Mouse (Mus musculus) liver, embryonic 16.5 days (tissue): ENCODE measurements around the gene Sertad1. TPM values are rescaled to one million over a fixed set of nuclear protein-coding genes. Genes with fewer than 3 reads are reported as not detected.
"Not testable (repeated sequence)": the region's sequence is repeated elsewhere in the genome, so short reads cannot be mapped to it uniquely, and the experiment has no call there.

Experiments
- ATAC-seq: fragments of 200-750 bp; cut with Nextera tagmentation; 2 replicates; pipeline ENCODE4 v1.8.0; 2017; ENCODE audit warnings: low read depth, mild to moderate bottlenecking, moderate number of reproducible peaks, moderate library complexity
- H3K27ac ChIP-seq: fragments of 300-500 bp; sonication (generic); 2 replicates; pipeline ENCODE4 v1.5.1; 2014; ENCODE audit warnings: mild to moderate bottlenecking, low read length
- H3K27me3 ChIP-seq: fragments of 300-500 bp; sonication (generic); 2 replicates; pipeline ENCODE4 v1.6.1; 2014; ENCODE audit warnings: low read depth, low read length, mixed read lengths; ENCODE audit not compliant: control insufficient read depth, insufficient read depth
- H3K36me3 ChIP-seq: fragments of 300-500 bp; sonication (generic); 2 replicates; pipeline ENCODE4 v1.6.1; 2014; ENCODE audit warnings: mild to moderate bottlenecking; ENCODE audit not compliant: control insufficient read depth, insufficient read depth
- H3K4me1 ChIP-seq: fragments of 300-500 bp; sonication (generic); 2 replicates; pipeline ENCODE4 v1.6.1; 2014; ENCODE audit warnings: low read depth, low read length, mixed read lengths; ENCODE audit not compliant: control insufficient read depth
- H3K4me2 ChIP-seq: fragments of 300-500 bp; sonication (generic); 2 replicates; pipeline ENCODE4 v1.6.1; 2014; ENCODE audit warnings: low read depth, low read length, mixed read lengths
- H3K4me3 ChIP-seq: fragments of 300-500 bp; sonication (generic); 2 replicates; pipeline ENCODE4 v1.5.1; 2014; ENCODE audit warnings: low read depth, mild to moderate bottlenecking, low read length
- H3K9ac ChIP-seq: fragments of 300-500 bp; sonication (generic); 2 replicates; pipeline ENCODE4 v1.6.1; 2014; ENCODE audit warnings: low read depth, low read length
- H3K9me3 ChIP-seq: fragments of 300-500 bp; sonication (generic); replicated peaks from 2 replicates; pipeline ENCODE4 v1.6.1; 2016; ENCODE audit warnings: low read length; ENCODE audit not compliant: control insufficient read depth
- WGBS: fragments of 180-500 bp; shearing (Covaris S2); extraction: QIAGEN DNeasy Blood & Tissue Kit; methylation state at CpG from one replicate; pipeline ENCODE4 v1.1.7; 2014; ENCODE audit not compliant: insufficient replicate concordance; 5-methylcytosine and 5-hydroxymethylcytosine counted together
- polyA plus RNA-seq: library from polyadenylated mRNA; unstranded; fragments of >200 nt; fragmentation: Nextera tagmentation; extraction: Ambion mirVana; gene quantifications from 2 replicates; pipeline ENCODE4 v1.2.1, GENCODE M21; 2015

Gene Sertad1
- polyA plus RNA-seq, 1 experiment from 2014 or later = 31.6 TPM

DNA sequence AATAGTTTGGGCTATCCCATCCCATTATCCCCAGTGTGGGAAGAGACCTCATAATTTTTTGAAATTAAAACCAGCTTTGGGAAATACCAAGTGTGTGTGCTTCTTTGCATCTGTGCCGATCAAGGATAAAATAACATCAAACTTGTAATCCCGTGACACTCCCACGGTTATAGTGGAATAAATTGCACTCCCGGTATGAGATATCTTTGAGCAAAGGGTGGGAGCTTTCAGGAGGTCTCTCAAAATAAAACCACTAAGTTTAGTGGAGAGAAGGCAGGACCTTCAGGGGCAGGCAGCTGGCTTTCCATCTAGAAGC is 3.5 kb downstream of the Sertad1 start:
- no peak for ATAC-seq
- Histone ChIP-seq H3K9me3 (no peaks in the 10 kb centered on the region), H3K4me3 (peak overlapping the region; percentile 65), H3K4me2 (peak overlapping the region; percentile 88), H3K9ac (peak overlapping the region; percentile 78), H3K27me3 (no peaks in the 10 kb centered on the region), H3K4me1 (peaks cover 49% of the 10 kb centered on the region), H3K27ac (peak overlapping the region; percentile 94), H3K36me3 (peaks cover 10% of the 10 kb centered on the region)
- 20% methylated on average over 4 of the region's 4 CpGs for WGBS

- Histone ChIP-seq H3K9ac (peak overlapping the region; percentile 78), H3K4me1 (peaks cover 43% of the 10 kb centered on the region), H3K4me2 (peak overlapping the region; percentile 88), H3K36me3 (peaks cover 10% of the 10 kb centered on the region), H3K27ac (peak overlapping the region; percentile 94), H3K27me3 (no peaks in the 10 kb centered on the region), H3K4me3 (peak overlapping the region; percentile 65), H3K9me3 (no peaks in the 10 kb centered on the region)
- WGBS = under 1% methylated on average over 31 of the region's 33 CpGs
- ATAC-seq = peak; percentile 82
Observed at GRCm38 (mm10) chr7:27490543-27491329, 4.0 kb downstream of the Sertad1 start.

- Histone ChIP-seq H3K27ac (peak overlapping the region; percentile 94), H3K4me2 (peak overlapping the region; percentile 88), H3K36me3 (peaks cover 10% of the 10 kb centered on the region), H3K4me3 (peak overlapping the region; percentile 65; the same call in 1 of the 2 replicates), H3K9me3 (no peaks in the 10 kb centered on the region), H3K4me1 (peaks cover 42% of the 10 kb centered on the region), H3K27me3 (no peaks in the 10 kb centered on the region), H3K9ac (peak overlapping the region; percentile 78; the same call in 1 of the 2 replicates)
- ATAC-seq = no peak
- WGBS = 74% methylated on average over 7 of the region's 7 CpGs
Observed at GRCm38 (mm10) chr7:27491856-27492255, 5.1 kb downstream of the Sertad1 start.

DNA sequence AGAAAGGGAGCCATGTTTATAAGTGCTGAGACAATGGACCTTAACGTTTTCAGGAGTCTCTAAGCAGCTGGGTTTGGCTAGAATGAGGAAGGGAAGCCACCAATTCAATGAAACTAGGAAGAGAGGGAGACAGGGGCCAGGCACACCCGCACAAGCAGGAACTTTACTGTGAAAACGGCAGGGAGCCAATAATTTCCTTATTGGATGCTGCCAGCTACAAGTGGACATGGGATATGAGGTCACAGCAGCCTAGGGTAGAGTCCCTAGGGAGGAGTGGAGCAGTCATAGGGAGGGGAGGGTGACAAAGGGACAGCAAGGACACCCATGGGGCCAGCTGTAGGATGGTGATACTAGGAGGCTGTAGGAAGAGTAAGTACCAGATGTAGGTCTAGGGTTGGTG is 6.3 kb downstream of the Sertad1 start:
- Histone ChIP-seq H3K9me3 (no peaks in the 10 kb centered on the region), H3K4me1 (peaks cover 47% of the 10 kb centered on the region), H3K4me2 (no peak overlapping the region), H3K27me3 (no peaks in the 10 kb centered on the region), H3K4me3 (no peak overlapping the region), H3K27ac (no peak overlapping the region), H3K9ac (no peak overlapping the region), H3K36me3 (peaks cover 10% of the 10 kb centered on the region)
- 47% methylated on average over 3 of the region's 3 CpGs for WGBS
- ATAC-seq = no peak

- Histone ChIP-seq H3K9ac (no peak overlapping the region), H3K36me3 (peaks cover 10% of the 10 kb centered on the region), H3K4me3 (no peak overlapping the region), H3K4me2 (no peak overlapping the region), H3K4me1 (peaks cover 43% of the 10 kb centered on the region), H3K27ac (no peak overlapping the region), H3K27me3 (no peaks in the 10 kb centered on the region), H3K9me3 (no peaks in the 10 kb centered on the region)
- 76% methylated on average over 5 of the region's 5 CpGs for WGBS
- ATAC-seq = no peak
Observed at GRCm38 (mm10) chr7:27493450-27493849, 6.7 kb downstream of the Sertad1 start.

DNA sequence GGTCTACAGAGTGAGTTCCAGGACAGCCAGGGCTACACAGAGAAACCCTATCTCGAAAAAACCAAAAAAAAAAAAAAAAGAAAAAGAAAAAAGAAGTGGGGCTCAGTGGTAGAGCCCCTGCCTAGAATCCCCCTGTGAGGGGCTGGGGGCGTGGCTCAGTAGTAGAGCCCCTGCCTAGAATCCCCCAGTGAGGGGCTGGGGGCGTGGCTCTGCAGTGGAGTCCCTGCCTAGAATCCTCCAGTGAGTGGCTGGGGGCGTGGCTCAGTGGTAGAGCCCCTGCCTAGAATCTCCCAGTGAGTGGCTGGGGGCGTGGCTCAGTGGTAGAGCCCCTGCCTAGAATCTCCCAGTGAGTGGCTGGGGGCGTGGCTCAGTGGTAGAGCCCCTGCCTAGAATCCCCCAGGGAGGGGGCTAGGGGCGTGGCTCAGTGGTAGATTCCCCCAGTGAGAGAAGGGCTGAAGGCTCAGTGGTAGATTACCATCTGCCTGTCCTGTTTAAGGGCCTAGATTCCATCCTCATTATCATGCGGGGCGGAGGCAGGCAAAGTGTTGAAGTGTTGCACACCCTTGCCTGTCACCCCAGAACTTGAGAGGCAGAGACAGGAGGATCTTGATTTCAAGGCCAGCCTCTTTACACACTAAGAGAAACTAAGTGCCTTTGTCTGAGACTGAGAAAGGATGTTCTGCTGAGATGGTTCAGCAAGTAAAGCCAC is 8.1 kb downstream of the Sertad1 start:
- ATAC-seq, H3K27me3 ChIP-seq: not testable (repeated sequence)
- 76% methylated on average over 9 of the region's 9 CpGs for whole genome bisulfite sequencing

DNA sequence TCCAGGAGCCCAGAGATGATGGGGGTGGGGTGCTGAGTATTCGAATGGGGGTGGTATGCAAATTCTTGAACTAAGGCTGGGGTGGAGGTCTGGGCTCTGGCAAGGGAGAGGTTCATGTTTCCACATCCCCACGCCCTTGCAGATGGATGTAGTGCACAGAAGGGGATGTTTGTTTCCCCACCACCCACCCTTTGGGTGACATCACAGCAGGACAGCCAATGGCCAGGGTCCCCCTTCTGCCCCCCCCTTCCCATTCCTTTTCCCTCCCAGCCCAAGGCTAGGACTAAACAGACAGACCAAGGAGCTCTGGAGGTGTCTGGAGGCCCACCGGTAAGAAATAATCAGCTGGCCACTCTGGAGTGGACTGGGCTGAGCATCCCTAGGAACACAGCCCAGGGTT is 12.3 kb downstream of the Sertad1 start, which contains the start of gene Prx:
TSS of gene Prx (plus strand) at position 289 of the 400 bp plus-strand sequence.
- no peak within 1 kb of the TSS for H3K27ac ChIP-seq

More for the DNA sequence above, 8.1 kb downstream of the Sertad1 start:
- peaks cover 29% of the 10 kb centered on the region for H3K4me1 ChIP-seq
- H3K4me2 ChIP-seq, H3K4me3 ChIP-seq, H3K9ac ChIP-seq, H3K36me3 ChIP-seq, H3K9me3 ChIP-seq, H3K27ac ChIP-seq: not testable (repeated sequence)

GRCm38 (mm10) chr7:27501620-27502019 is 14.9 kb downstream of the Sertad1 start:
- H3K4me2 ChIP-seq = no peak overlapping the region

More for the DNA sequence above, 12.3 kb downstream of the Sertad1 start, which contains the start of gene Prx:
- no peaks in the 10 kb centered on the region for H3K27me3 ChIP-seq
- no peaks in the 10 kb centered on the region for H3K9me3 ChIP-seq
- peaks cover 10% of the 10 kb centered on the region for H3K4me1 ChIP-seq
- no peak within 1 kb of the TSS for H3K4me2 ChIP-seq
- WGBS = 57% methylated on average over 3 of the region's 3 CpGs
- H3K9ac ChIP-seq = no peak within 1 kb of the TSS
- ATAC-seq = no peak
- no peaks in the 10 kb centered on the region for H3K36me3 ChIP-seq
- no peak within 1 kb of the TSS for H3K4me3 ChIP-seq

More at GRCm38 (mm10) chr7:27501620-27502019, 14.9 kb downstream of the Sertad1 start:
- 45% methylated on average over 4 of the region's 4 CpGs for WGBS
- H3K4me3 ChIP-seq = no peak overlapping the region
- no peak for ATAC-seq
- no peaks in the 10 kb centered on the region for H3K36me3 ChIP-seq
- peaks cover 13% of the 10 kb centered on the region for H3K4me1 ChIP-seq
- no peak overlapping the region for H3K9ac ChIP-seq
- no peaks in the 10 kb centered on the region for H3K27me3 ChIP-seq
- H3K9me3 ChIP-seq = no peaks in the 10 kb centered on the region
- H3K27ac ChIP-seq = no peak overlapping the region
